Mouse (Mus musculus) heart, embryonic 14.5 days (tissue): Measurements from ENCODE around the gene Hmx3. TPM values are rescaled to one million over a fixed set of nuclear protein-coding genes. Genes with fewer than 3 reads are reported as not detected.
A peak's percentile ranks its signal among the peaks of the same experiment; 100 is the strongest.

Experiments used
- ATAC-seq: fragments of 200-750 bp; cut with Nextera tagmentation; 2 replicates; pipeline ENCODE4 v1.8.0; 2017; ENCODE audit warnings: low read depth, moderate TSS enrichment; ENCODE audit not compliant: insufficient number of reproducible peaks, insufficient read depth, low FRiP score
- H3K27ac ChIP-seq, 2 experiments: fragments of 200-500 bp in 1 of 2; fragments of 300-500 bp in 1 of 2; sonication (generic) in 1 of 2; replicated peaks in 1 of 2; 2 replicates each; pipeline ENCODE4 v1.5.1; 2012 to 2014; ENCODE audit warnings: low read depth in 2 of 2, low read length in 2 of 2, control low read depth in 1 of 2, mild to moderate bottlenecking in 1 of 2, mixed read lengths in 1 of 2; ENCODE audit not compliant: control insufficient read depth in 1 of 2, insufficient read depth in 1 of 2
- H3K27me3 ChIP-seq: fragments of 300-500 bp; sonication (generic); 2 replicates; pipeline ENCODE4 v1.6.1; 2014; ENCODE audit warnings: mild to moderate bottlenecking, low read length, control low read depth; ENCODE audit not compliant: control insufficient read depth, insufficient read depth
- H3K36me3 ChIP-seq: fragments of 300-500 bp; sonication (generic); 2 replicates; pipeline ENCODE4 v1.6.1; 2014; ENCODE audit warnings: mild to moderate bottlenecking, control low read depth, low read length, mixed read lengths; ENCODE audit not compliant: control insufficient read depth, insufficient read depth
- H3K4me1 ChIP-seq, 2 experiments: fragments of 200-500 bp in 1 of 2; fragments of 300-500 bp in 1 of 2; sonication (generic) in 1 of 2; 2 replicates each; pipeline ENCODE4 v1.6.1; 2012 to 2014; ENCODE audit warnings: low read length in 2 of 2, control low read depth in 1 of 2, mixed read lengths in 1 of 2; ENCODE audit not compliant: control insufficient read depth in 2 of 2, insufficient read depth in 2 of 2
- H3K4me2 ChIP-seq: fragments of 300-500 bp; sonication (generic); 2 replicates; pipeline ENCODE4 v1.6.1; 2014; ENCODE audit warnings: mild to moderate bottlenecking, low read length
- H3K4me3 ChIP-seq, 2 experiments: fragments of 200-500 bp in 1 of 2; fragments of 300-500 bp in 1 of 2; sonication (generic) in 1 of 2; 2 replicates each; pipeline ENCODE4 v1.5.1; 2012 to 2014; ENCODE audit warnings: low read length in 2 of 2, mild to moderate bottlenecking in 2 of 2, control low read depth in 1 of 2, low read depth in 1 of 2, moderate library complexity in 1 of 2; ENCODE audit not compliant: control insufficient read depth in 1 of 2, insufficient read depth in 1 of 2
- H3K9ac ChIP-seq: fragments of 300-500 bp; sonication (generic); 2 replicates; pipeline ENCODE4 v1.6.1; 2014; ENCODE audit warnings: mild to moderate bottlenecking, low read length
- H3K9me3 ChIP-seq: fragments of 300-500 bp; sonication (generic); 2 replicates; pipeline ENCODE4 v1.6.1; 2016; ENCODE audit warnings: low read length, control low read depth; ENCODE audit not compliant: control insufficient read depth
- WGBS: fragments of 180-500 bp; shearing (Covaris S2); extraction: QIAGEN DNeasy Blood & Tissue Kit; methylation state at CpG from one replicate; pipeline ENCODE4 v1.1.7; 2014; 5-methylcytosine and 5-hydroxymethylcytosine counted together
- polyA plus RNA-seq: library from polyadenylated mRNA; unstranded; fragments of >200 nt; fragmentation: Nextera tagmentation; extraction: Ambion mirVana; gene quantifications from 2 replicates; pipeline ENCODE4 v1.2.1, GENCODE M21; 2014

The Hmx3 gene
- polyA plus RNA-seq, 1 experiment from 2014 or later = 0.14 TPM

DNA sequence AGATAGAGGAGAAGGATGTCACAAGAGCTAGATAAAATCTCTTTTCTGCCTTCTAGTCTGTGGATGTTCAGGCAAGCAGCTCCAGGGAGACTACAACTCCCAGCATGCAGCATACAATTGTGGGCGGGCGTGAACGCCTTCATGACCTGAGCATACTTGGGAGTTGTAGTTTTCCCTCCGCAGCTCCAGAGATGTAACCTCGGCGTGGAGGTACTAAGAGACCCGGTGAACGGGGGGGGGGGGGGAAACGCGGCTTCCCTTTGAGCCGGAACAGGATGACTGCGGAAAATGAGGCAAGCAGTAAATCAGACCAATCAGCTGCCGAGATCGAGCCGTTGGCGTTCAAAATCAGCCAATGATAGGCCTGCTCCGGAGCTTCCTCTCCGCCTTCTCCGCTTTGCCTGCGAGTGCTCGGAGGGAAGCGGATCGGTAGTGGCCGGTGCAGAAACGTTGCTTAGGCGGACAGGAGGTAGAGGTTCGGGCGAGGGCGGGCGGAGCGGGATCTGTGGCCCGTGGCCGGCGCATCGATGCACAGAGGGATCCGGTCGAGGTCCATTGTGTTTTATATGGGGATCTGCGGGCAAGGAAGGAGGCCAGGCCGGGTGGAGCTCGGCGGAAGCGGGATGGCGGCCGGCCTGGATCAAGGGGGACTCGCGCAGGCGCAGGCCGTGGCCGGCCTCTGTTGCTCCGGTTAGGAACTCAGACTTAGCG is 17.5 kb downstream of the Hmx3 start, which contains the start of gene Bub3:
Gene Bub3, plus strand, starts transcription at position 237 of the 711 bp plus-strand sequence.
- peak within 1 kb of the TSS; percentile 81 to 93 for H3K27ac ChIP-seq
- peak; percentile 95 for ATAC-seq
- H3K9ac ChIP-seq = peak within 1 kb of the TSS; percentile 85
- H3K4me2 ChIP-seq = peak within 1 kb of the TSS; percentile 84
- peaks cover 35% of the 10 kb centered on the region for H3K36me3 ChIP-seq
- peaks cover 0 to 15% of the 10 kb centered on the region in 2 experiments; a peak in 2 of 4 replicates for H3K4me1 ChIP-seq
- H3K9me3 ChIP-seq = no peaks in the 10 kb centered on the region
- WGBS = 0% methylated on average over 38 of the region's 51 CpGs
- H3K4me3 ChIP-seq = peak within 1 kb of the TSS; percentile 70 to 72
- peaks cover 44% of the 10 kb centered on the region for H3K27me3 ChIP-seq

DNA sequence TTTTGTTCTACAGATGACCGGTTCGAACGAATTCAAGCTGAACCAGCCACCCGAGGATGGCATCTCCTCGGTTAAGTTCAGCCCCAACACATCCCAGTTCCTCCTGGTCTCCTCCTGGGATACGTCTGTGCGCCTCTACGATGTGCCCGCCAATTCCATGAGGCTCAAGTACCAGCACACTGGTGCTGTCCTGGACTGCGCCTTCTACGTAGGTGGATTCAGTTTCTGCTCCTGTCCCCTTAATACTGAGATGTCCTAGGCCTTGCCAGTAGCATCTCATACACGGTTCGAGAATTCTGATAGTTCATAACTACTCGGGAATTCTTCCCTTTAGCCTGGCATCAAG is 18.0 kb downstream of the Hmx3 start:
- under 1% methylated on average over 14 of the region's 14 CpGs for WGBS
- 0 out of 2 replicates have a peak, but pooled peaks have one; percentile 10 for ATAC-seq
- peaks cover 41% of the 10 kb centered on the region for H3K36me3 ChIP-seq

DNA sequence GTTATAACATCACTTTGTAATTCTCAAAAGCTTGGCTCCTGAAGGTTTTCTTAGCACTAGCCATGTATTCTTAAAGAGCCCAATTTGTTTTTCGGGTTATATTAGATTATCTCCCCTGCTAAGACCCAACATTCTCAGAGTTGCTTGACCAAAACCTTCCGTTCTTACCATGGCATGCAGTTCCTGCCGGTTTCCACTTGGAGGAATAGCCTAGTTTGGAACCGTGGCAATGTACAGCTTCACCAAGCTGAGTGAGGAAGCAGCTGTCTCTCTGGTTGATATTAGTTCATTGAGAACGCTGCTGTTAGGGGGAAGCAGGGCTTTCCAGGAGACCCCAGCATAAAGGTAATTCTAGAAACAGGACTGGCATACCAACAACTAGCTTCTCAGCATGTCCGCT is 32.6 kb downstream of the Hmx3 start:
- H3K9me3 ChIP-seq = no peaks in the 10 kb centered on the region
- ATAC-seq = no peak
- H3K27me3 ChIP-seq = no peaks in the 10 kb centered on the region
- H3K27ac ChIP-seq = no peak overlapping the region
- WGBS = 78% methylated on average over 6 of the region's 6 CpGs
- no peak overlapping the region for H3K9ac ChIP-seq
- H3K4me2 ChIP-seq = no peak overlapping the region
- no peak overlapping the region for H3K4me3 ChIP-seq
- H3K4me1 ChIP-seq = no peaks in the 10 kb centered on the region
- H3K36me3 ChIP-seq = peaks cover 42% of the 10 kb centered on the region

More for the DNA sequence above, 18.0 kb downstream of the Hmx3 start:
- Histone ChIP-seq H3K9ac (peak overlapping the region; percentile 85), H3K4me1 (peaks cover 0 to 10% of the 10 kb centered on the region in 2 experiments; a peak in 2 of 4 replicates), H3K9me3 (no peaks in the 10 kb centered on the region), H3K27me3 (peaks cover 38% of the 10 kb centered on the region), H3K4me3 (peak overlapping the region; percentile 70 to 72), H3K27ac (peak overlapping the region; percentile 26 to 81; a peak in 3 of 4 replicates), H3K4me2 (peak overlapping the region; percentile 84)

DNA sequence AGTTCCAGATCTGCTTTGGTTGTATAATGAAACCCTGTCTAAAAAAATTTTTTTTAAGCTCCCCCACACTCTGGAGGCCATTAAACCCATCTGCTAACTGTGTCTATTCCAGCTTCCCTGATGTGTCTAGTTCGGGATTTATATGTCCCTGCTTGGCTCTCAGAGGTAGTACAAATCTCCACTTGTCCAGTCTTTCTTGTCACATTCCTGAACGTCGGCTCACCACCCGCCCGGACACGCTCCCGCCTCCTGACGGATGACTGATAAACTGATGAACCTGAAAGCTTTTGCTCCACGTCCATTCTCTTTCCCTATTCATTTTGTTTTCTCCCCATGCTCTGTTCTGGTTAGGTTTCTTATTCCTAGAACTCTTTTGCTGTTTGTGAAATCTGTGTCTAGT is 39.5 kb downstream of the Hmx3 start:
- ATAC-seq = no peak
- H3K9me3 ChIP-seq = no peaks in the 10 kb centered on the region
- 20% methylated on average over 9 of the region's 9 CpGs for WGBS
- H3K4me1 ChIP-seq = peaks cover 0 to 4% of the 10 kb centered on the region in 2 experiments; a peak in 2 of 4 replicates
- no peak overlapping the region for H3K4me3 ChIP-seq
- no peaks in the 10 kb centered on the region for H3K36me3 ChIP-seq
- H3K4me2 ChIP-seq = no peak overlapping the region
- no peak overlapping the region for H3K9ac ChIP-seq
- no peak overlapping the region for H3K27ac ChIP-seq
- no peaks in the 10 kb centered on the region for H3K27me3 ChIP-seq

DNA sequence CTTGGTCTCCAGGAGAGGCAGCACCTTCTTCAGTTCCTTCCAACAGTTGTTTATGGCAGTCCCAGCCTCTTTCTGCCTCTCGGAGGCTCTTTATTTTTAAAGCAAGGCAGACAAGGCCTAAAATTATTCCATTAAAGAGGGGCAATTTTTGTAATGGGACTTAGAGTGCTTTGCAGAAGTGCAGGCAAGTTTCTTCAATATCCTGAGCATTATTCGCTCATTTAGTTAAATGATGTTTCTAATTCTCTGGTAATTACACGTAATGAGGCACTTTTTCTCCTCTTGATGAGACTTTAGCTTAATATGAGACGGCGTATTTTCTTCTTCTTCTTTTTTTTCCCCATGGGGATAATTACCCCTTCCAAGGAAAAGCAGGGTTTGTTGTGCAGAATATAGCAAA is 42.9 kb downstream of the Hmx3 start:
- H3K4me3 ChIP-seq = no peak overlapping the region
- H3K27me3 ChIP-seq = no peaks in the 10 kb centered on the region
- peaks cover 0 to 4% of the 10 kb centered on the region in 2 experiments; a peak in 2 of 4 replicates for H3K4me1 ChIP-seq
- 89% methylated on average over 5 of the region's 5 CpGs for WGBS
- no peaks in the 10 kb centered on the region for H3K9me3 ChIP-seq
- ATAC-seq = no peak
- H3K9ac ChIP-seq = no peak overlapping the region
- H3K4me2 ChIP-seq = no peak overlapping the region
- no peaks in the 10 kb centered on the region for H3K36me3 ChIP-seq
- H3K27ac ChIP-seq = no peak overlapping the region

Other genes starting within 250 kb of the Hmx3 start
- 0.39 and 1.1 TPM in 2 replicates for gene Cuzd1, start 220.6 kb upstream of the Hmx3 start, polyA plus RNA-seq
- gene Fam24b, start 213.4 kb upstream of the Hmx3 start, polyA plus RNA-seq = not detected in 2 replicates
- gene Fam24a, start 209.0 kb upstream of the Hmx3 start, polyA plus RNA-seq = not detected in 2 replicates
- 17.1 and 17.4 TPM in 2 replicates for gene 2310057M21Rik, start 180.1 kb upstream of the Hmx3 start, polyA plus RNA-seq
- gene Pstk, start 171.7 kb upstream of the Hmx3 start, polyA plus RNA-seq = 88.8 and 98.9 TPM in 2 replicates
- gene Ikzf5, start 132.3 kb upstream of the Hmx3 start, polyA plus RNA-seq = 10.8 and 11.3 TPM in 2 replicates
- 91.6 and 98.3 TPM in 2 replicates for gene Acadsb, start 132.3 kb upstream of the Hmx3 start, polyA plus RNA-seq
- gene Hmx2, start 5.9 kb downstream of the Hmx3 start, polyA plus RNA-seq = 0.07 TPM in 1 of 2 replicates, not detected in the other
- gene Bub3, start 17.4 kb downstream of the Hmx3 start, polyA plus RNA-seq = 118 and 121 TPM in 2 replicates